Mouse (Mus musculus): Measurements from ENCODE around the gene Eif4e. TPM values are rescaled to one million over a fixed set of nuclear protein-coding genes. Genes with fewer than 3 reads are reported as not detected.

The Eif4e gene
- polyA plus RNA-seq (2015; fragmentation: Nextera tagmentation; extraction: Ambion mirVana) = 356 and 375 TPM in 2 replicates

- Histone ChIP-seq H3K9me3 (replicated peaks) (no peaks in the 10 kb centered on the region), H3K4me3 (replicated peaks) (peak within 1 kb of the TSS; percentile 100), H3K9ac (peak within 1 kb of the TSS; percentile 69), H3K27me3 (no peaks in the 10 kb centered on the region), H3K4me2 (peak within 1 kb of the TSS; percentile 90), H3K36me3 (no peaks in the 10 kb centered on the region), H3K4me1 (peaks cover 32% of the 10 kb centered on the region), H3K27ac (peak within 1 kb of the TSS; percentile 95)
- ATAC-seq (replicated peaks; ENCODE audit: low FRiP score) = peak; percentile 50
- WGBS = 2% methylated on average over 39 of the region's 39 CpGs
Observed at GRCm38 (mm10) chr3:138526073-138526915, at the start of gene Eif4e. TSS of gene Eif4e (plus strand) at chr3:138526179.

- H3K36me3 ChIP-seq = peaks cover 72% of the 10 kb centered on the region
- H3K27me3 ChIP-seq = no peaks in the 10 kb centered on the region
- no peak overlapping the region for H3K27ac ChIP-seq
- no peak for ATAC-seq (replicated peaks; ENCODE audit: low FRiP score)
- 0 out of 2 replicates have a peak, but pooled peaks cover 3% of the 10 kb centered on the region for H3K4me1 ChIP-seq
- no peak overlapping the region for H3K4me2 ChIP-seq
- H3K4me3 ChIP-seq (replicated peaks) = no peak overlapping the region
- H3K9ac ChIP-seq = no peak overlapping the region
- no peaks in the 10 kb centered on the region for H3K9me3 ChIP-seq (replicated peaks)
- WGBS = 95% methylated on average over 8 of the region's 8 CpGs
Observed at GRCm38 (mm10) chr3:138479489-138479888, 46.5 kb upstream of the Eif4e start.

- Histone ChIP-seq H3K36me3 (peaks cover 72% of the 10 kb centered on the region), H3K27ac (no peak overlapping the region), H3K27me3 (no peaks in the 10 kb centered on the region), H3K4me3 (replicated peaks) (no peak overlapping the region), H3K9ac (no peak overlapping the region), H3K4me1 (0 out of 2 replicates have a peak, but pooled peaks cover 3% of the 10 kb centered on the region), H3K4me2 (no peak overlapping the region), H3K9me3 (replicated peaks) (no peaks in the 10 kb centered on the region)
- no peak for ATAC-seq (replicated peaks; ENCODE audit: low FRiP score)
- 66% methylated on average over 14 of the region's 14 CpGs for WGBS
Observed at GRCm38 (mm10) chr3:138481526-138482284, 44.3 kb upstream of the Eif4e start.

GRCm38 (mm10) chr3:138483240-138483639 is 42.7 kb upstream of the Eif4e start:
- Histone ChIP-seq H3K4me3 (replicated peaks) (no peak overlapping the region), H3K27me3 (no peaks in the 10 kb centered on the region), H3K9ac (no peak overlapping the region), H3K4me2 (no peak overlapping the region), H3K27ac (no peak overlapping the region), H3K9me3 (replicated peaks) (no peaks in the 10 kb centered on the region), H3K36me3 (peaks cover 74% of the 10 kb centered on the region), H3K4me1 (peaks cover 12% of the 10 kb centered on the region)
- WGBS = 89% methylated on average over 2 of the region's 2 CpGs
- no peak for ATAC-seq (replicated peaks; ENCODE audit: low FRiP score)

- Histone ChIP-seq H3K9me3 (replicated peaks) (no peaks in the 10 kb centered on the region), H3K4me1 (peaks cover 12% of the 10 kb centered on the region), H3K27me3 (no peaks in the 10 kb centered on the region), H3K36me3 (peaks cover 29% of the 10 kb centered on the region), H3K9ac (peak overlapping the region; percentile 68), H3K4me3 (replicated peaks) (peak overlapping the region; percentile 67), H3K4me2 (peak overlapping the region; percentile 65), H3K27ac (peak overlapping the region; percentile 80)
- WGBS = under 1% methylated on average over 60 of the region's 61 CpGs
- peak; percentile 55; the same call in 1 of the 2 replicates for ATAC-seq (replicated peaks; ENCODE audit: low FRiP score)
Observed at GRCm38 (mm10) chr3:138488584-138489326, 37.2 kb upstream of the Eif4e start.

- WGBS = under 1% methylated on average over 63 of the region's 65 CpGs
- H3K36me3 ChIP-seq = peaks cover 22% of the 10 kb centered on the region
Observed at GRCm38 (mm10) chr3:138489327-138490033, 36.5 kb upstream of the Eif4e start, which contains the start of gene Metap1. TSS of gene Metap1 (minus strand) at chr3:138489515.

GRCm38 (mm10) chr3:138490034-138490337 is 36.0 kb upstream of the Eif4e start:
- 0 out of 2 replicates have a peak overlapping the region, but pooled peaks have one; percentile 4 for H3K27ac ChIP-seq
- H3K9me3 ChIP-seq (replicated peaks) = no peaks in the 10 kb centered on the region
- H3K36me3 ChIP-seq = peaks cover 17% of the 10 kb centered on the region
- peak overlapping the region; percentile 35; the same call in 1 of the 2 replicates for H3K9ac ChIP-seq
- ATAC-seq (replicated peaks; ENCODE audit: low FRiP score) = no peak
- H3K4me2 ChIP-seq = peak overlapping the region; percentile 65
- no peaks in the 10 kb centered on the region for H3K27me3 ChIP-seq
- H3K4me3 ChIP-seq (replicated peaks) = peak overlapping the region; percentile 67
- peaks cover 12% of the 10 kb centered on the region for H3K4me1 ChIP-seq
- 25% methylated on average over 6 of the region's 6 CpGs for whole genome bisulfite sequencing

More at GRCm38 (mm10) chr3:138489327-138490033, 36.5 kb upstream of the Eif4e start, which contains the start of gene Metap1:
- Histone ChIP-seq H3K9ac (peak within 1 kb of the TSS; percentile 68), H3K9me3 (replicated peaks) (no peaks in the 10 kb centered on the region), H3K4me3 (replicated peaks) (peak within 1 kb of the TSS; percentile 67), H3K4me2 (peak within 1 kb of the TSS; percentile 65), H3K4me1 (peaks cover 12% of the 10 kb centered on the region), H3K27ac (peak within 1 kb of the TSS; percentile 80), H3K27me3 (no peaks in the 10 kb centered on the region)
- ATAC-seq (replicated peaks; ENCODE audit: low FRiP score) = peak; percentile 99

- Histone ChIP-seq H3K27ac (no peak overlapping the region), H3K9ac (no peak overlapping the region), H3K4me1 (0 out of 2 replicates have a peak, but pooled peaks cover 2% of the 10 kb centered on the region), H3K9me3 (replicated peaks) (no peaks in the 10 kb centered on the region), H3K36me3 (no peaks in the 10 kb centered on the region), H3K4me3 (replicated peaks) (no peak overlapping the region), H3K27me3 (no peaks in the 10 kb centered on the region), H3K4me2 (no peak overlapping the region)
- ATAC-seq (replicated peaks; ENCODE audit: low FRiP score) = no peak
- 82% methylated on average over 3 of the region's 3 CpGs for WGBS
Observed at GRCm38 (mm10) chr3:138493668-138494067, 32.3 kb upstream of the Eif4e start.

- H3K27me3 ChIP-seq = no peaks in the 10 kb centered on the region
- 21% methylated on average over 1 of the region's 1 CpGs for WGBS
- 0 out of 2 replicates have a peak, but pooled peaks cover 2% of the 10 kb centered on the region for H3K4me1 ChIP-seq
- H3K36me3 ChIP-seq = no peaks in the 10 kb centered on the region
- H3K4me2 ChIP-seq = no peak overlapping the region
- H3K4me3 ChIP-seq (replicated peaks) = no peak overlapping the region
- ATAC-seq (replicated peaks; ENCODE audit: low FRiP score) = no peak
- no peak overlapping the region for H3K9ac ChIP-seq
- no peak overlapping the region for H3K27ac ChIP-seq
- no peaks in the 10 kb centered on the region for H3K9me3 ChIP-seq (replicated peaks)
Observed at GRCm38 (mm10) chr3:138494565-138494964, 31.4 kb upstream of the Eif4e start.

GRCm38 (mm10) chr3:138495166-138496145 is 30.5 kb upstream of the Eif4e start:
- no peak overlapping the region for H3K27ac ChIP-seq
- no peaks in the 10 kb centered on the region for H3K36me3 ChIP-seq
- H3K27me3 ChIP-seq = no peaks in the 10 kb centered on the region
- 84% methylated on average over 11 of the region's 11 CpGs for WGBS
- H3K4me3 ChIP-seq (replicated peaks) = no peak overlapping the region
- no peak for ATAC-seq (replicated peaks; ENCODE audit: low FRiP score)
- no peak overlapping the region for H3K4me2 ChIP-seq
- H3K4me1 ChIP-seq = peaks cover 6% of the 10 kb centered on the region; the same call in 1 of the 2 replicates
- H3K9me3 ChIP-seq (replicated peaks) = no peaks in the 10 kb centered on the region
- no peak overlapping the region for H3K9ac ChIP-seq
